Mouse (Mus musculus) urinary bladder, adult 2 months (tissue): ENCODE measurements around the gene Gm10413. TPM values are rescaled to one million over a fixed set of nuclear protein-coding genes. Genes with fewer than 3 reads are reported as not detected.
"Not testable (repeated sequence)": the region's sequence is repeated elsewhere in the genome, so short reads cannot be mapped to it uniquely, and the experiment has no call there.

Experiments used
- DNase-seq: peaks from one replicate; pipeline ENCODE4 v3.0.0; 2022; ENCODE audit warnings: low spot score
- polyA plus RNA-seq: library from polyadenylated mRNA; depleted of rRNA; stranded (reverse); fragments of >200 nt; gene quantifications from 2 replicates; pipeline ENCODE4 v1.2.3, GENCODE M21; 2012; rRNA removed

Gm10413 gene
- polyA plus RNA-seq, result not detected in 2 replicates

DNA sequence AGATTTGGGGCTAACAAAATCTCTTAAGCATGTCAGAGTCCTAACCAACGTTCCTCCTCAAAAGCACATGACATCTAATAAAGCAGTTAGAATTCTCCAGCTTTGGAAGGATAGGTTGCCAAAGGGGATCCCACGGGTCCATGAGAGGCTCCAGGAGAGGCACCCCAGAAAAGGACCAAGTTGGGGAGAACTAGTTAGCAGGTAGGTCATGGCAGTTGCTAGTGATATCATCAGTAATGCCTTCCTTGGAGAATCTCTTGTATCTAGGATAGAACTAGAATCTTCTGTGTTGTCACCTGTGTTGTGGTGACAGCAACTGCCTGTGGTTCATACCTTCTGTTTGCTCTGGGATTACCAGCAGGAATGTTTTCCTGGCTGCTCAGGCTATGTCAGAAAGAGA is at the start of gene Gm10413:
Gm10413 (plus strand) TSS at position 301 of the 400 bp plus-strand sequence.
- DNase-seq, result not testable (repeated sequence)

DNA sequence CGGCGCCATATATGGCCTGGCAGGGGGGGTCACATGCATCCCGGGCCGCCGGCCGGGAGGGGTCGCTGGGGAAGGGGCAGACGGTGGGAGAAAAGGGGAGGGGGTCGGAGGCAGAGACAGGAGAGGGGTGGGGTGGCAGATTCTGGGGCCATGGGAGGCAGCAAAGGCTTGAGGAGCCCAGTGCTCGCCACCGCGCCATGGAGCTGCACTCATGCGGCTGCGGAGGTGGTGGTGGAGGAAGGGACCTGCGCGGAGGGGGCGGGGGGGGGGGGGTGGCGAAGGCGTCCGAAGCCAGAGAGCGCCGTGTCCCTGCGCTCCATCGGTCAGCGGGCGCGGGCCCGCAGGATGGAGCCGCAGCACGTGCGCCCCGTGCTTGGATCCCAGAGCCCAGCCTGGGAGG is 17.4 kb downstream of the Gm10413 start, which contains the start of gene Gm10409:
Gm10409 (plus strand) TSS at position 301 of the 400 bp plus-strand sequence.
- not testable (repeated sequence) for DNase-seq

DNA sequence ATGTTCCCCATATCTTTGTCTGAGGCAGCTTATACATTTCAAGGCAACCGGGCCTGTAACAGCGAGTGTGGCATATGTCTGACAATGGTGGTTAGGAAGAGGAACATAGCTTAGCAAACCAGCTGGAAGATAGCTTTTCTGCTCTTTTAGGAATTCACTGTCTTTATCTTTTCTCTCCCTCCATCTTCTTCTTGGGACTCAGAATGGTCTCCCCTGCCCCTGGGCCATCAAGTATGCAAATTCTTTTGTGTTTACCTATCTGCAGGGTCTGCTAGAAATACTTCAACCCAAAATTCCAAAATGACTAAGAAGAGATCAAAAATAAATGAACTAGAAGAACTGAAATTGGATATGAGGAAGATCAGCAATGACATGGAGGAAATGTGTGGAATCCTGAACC is 32.9 kb downstream of the Gm10413 start, which contains the start of gene Gm3005:
Gm3005 (plus strand) TSS at position 301 of the 400 bp plus-strand sequence.
- DNase-seq, result not testable (repeated sequence)

DNA sequence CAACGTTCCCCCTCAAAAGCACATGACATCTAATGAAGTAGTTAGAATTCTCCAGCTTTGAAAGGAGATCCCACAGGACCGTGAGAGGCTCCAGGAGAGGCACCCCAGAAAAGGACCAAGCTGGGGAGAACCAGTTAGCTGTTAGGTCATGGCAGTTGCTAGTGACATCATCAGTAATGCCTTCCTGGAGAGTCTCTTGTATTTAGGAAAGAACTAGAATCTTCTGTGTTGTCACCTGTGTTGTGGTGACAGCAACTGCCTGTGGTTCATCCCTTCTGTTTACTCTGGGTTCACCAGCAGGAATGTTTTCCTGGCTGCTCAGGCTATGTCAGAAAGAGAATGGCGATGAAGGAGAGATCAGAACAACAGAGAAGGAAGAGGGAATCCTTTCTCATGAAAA is 54.2 kb downstream of the Gm10413 start, which contains the start of gene Gm10408:
Gm10408 (plus strand) TSS at position 301 of the 400 bp plus-strand sequence.
- not testable (repeated sequence) for DNase-seq

Other genes with a start within 250 kb of the Gm10413 start
- gene Gm5795, start 206.8 kb upstream of the Gm10413 start, polyA plus RNA-seq, result not detected in 2 replicates
- 4.7 and 5.9 TPM in 2 replicates for gene D830030K20Rik, start 186.6 kb upstream of the Gm10413 start, polyA plus RNA-seq
- gene Gm2956, start 62.5 kb upstream of the Gm10413 start, polyA plus RNA-seq, result 0.12 TPM in 1 of 2 replicates, not detected in the other
- gene Gm10409, start 17.5 kb downstream of the Gm10413 start, polyA plus RNA-seq, result 0.30 and 0.41 TPM in 2 replicates
- 0.06 and 0.10 TPM in 2 replicates for gene Gm3005, start 33.0 kb downstream of the Gm10413 start, polyA plus RNA-seq
- not detected in 2 replicates for gene Gm10408, start 54.3 kb downstream of the Gm10413 start, polyA plus RNA-seq
- not detected in 2 replicates for gene Gm3012, start 239.4 kb downstream of the Gm10413 start, polyA plus RNA-seq